24 mouse cellular contexts compared by ENCODE assay signal in genomic region chr6:97265240-97265639, GRCm38 (mm10). TPM values are rescaled to one million over a fixed set of nuclear protein-coding genes. Genes with fewer than 3 reads are reported as not detected.
DNase-seq lines count a peak whose midpoint lies in the region; ATAC-seq lines count a peak whose summit lies in the region.
"Had no signal": no experiment of that assay in that cellular context is flagged by ENCODE, and none has a peak within 500 bp of the region (broad histone marks: within the 10 kb centered on the region; RNA-seq: fewer than 3 reads in every experiment).

No protein-coding gene starts in this region.

- no peaks in the 10 kb centered on the region for H3K9me3 ChIP-seq in midbrain, embryonic 11.5 days (ENCODE audit: control insufficient read depth, low read length)
- no peaks in the 10 kb centered on the region for H3K9me3 ChIP-seq in midbrain, embryonic 10.5 days (replicated peaks)
- H3K9me3 ChIP-seq in heart, embryonic 15.5 days (replicated peaks), result no peaks in the 10 kb centered on the region
- H3K9me3 ChIP-seq: hindbrain, embryonic 10.5 days; limb, embryonic 15.5 days had no signal

- intact Hi-C loops in heart, postnatal 25 days (cut with DNase I), result no loop called here

- H3K27ac ChIP-seq in midbrain, embryonic 11.5 days (ENCODE audit: low read depth, low read length), result no peak overlapping the region
- H3K27ac ChIP-seq in midbrain, embryonic 10.5 days (replicated peaks), result no peak overlapping the region
- peak overlapping the region; percentile 90 for H3K27ac ChIP-seq in heart, embryonic 15.5 days
- H3K27ac ChIP-seq: hindbrain, embryonic 10.5 days; hindbrain, postnatal 0 days; limb, embryonic 15.5 days had no signal

- peak; percentile 97 for DNase-seq in heart, adult 11 months
- DNase-seq in heart, postnatal 25 days (ENCODE audit: low spot score), result no peak
- peak; percentile 79 for DNase-seq in midbrain, embryonic 11.5 days (ENCODE audit: low spot score, missing footprints)
- no peak for DNase-seq in midbrain, embryonic 10.5 days (ENCODE audit: low spot score)
- peak; percentile 52 for DNase-seq in skeletal muscle tissue, adult 2 months (ENCODE audit: low read depth, low spot score)
- no peak for DNase-seq in adipocyte (ENCODE audit: low spot score)
- DNase-seq in right cerebral cortex, postnatal 36 days (ENCODE audit: low spot score in 2 of 2), result no peak
- DNase-seq: adrenal gland, postnatal 36 days; cerebellum, adult 11-12 months; cerebellum, postnatal 14 days; embryo, embryonic 11 days; lung, adult 2 months; retina, postnatal 1 day; right cerebral cortex, postnatal 4 days; thymus, postnatal 14 days had no signal

- no peaks in the 10 kb centered on the region for H3K27me3 ChIP-seq in midbrain, embryonic 11.5 days (ENCODE audit: control insufficient read depth, insufficient read depth, low read length)
- no peaks in the 10 kb centered on the region for H3K27me3 ChIP-seq in midbrain, embryonic 10.5 days (ENCODE audit: low read depth, poor library complexity, severe bottlenecking)
- no peaks in the 10 kb centered on the region for H3K27me3 ChIP-seq in heart, embryonic 15.5 days
- H3K27me3 ChIP-seq: limb, embryonic 15.5 days had no signal

- WGBS in midbrain, embryonic 11.5 days, result 85% methylated on average over 8 of the region's 8 CpGs
- 83% methylated on average over 8 of the region's 8 CpGs for WGBS in midbrain, embryonic 10.5 days
- 41% methylated on average over 8 of the region's 8 CpGs for WGBS in heart, embryonic 15.5 days

- no peaks in the 10 kb centered on the region for H3K36me3 ChIP-seq in midbrain, embryonic 11.5 days (ENCODE audit: control insufficient read depth, insufficient read depth, low read length)
- H3K36me3 ChIP-seq in midbrain, embryonic 10.5 days, result no peaks in the 10 kb centered on the region
- no peaks in the 10 kb centered on the region for H3K36me3 ChIP-seq in heart, embryonic 15.5 days
- H3K36me3 ChIP-seq: hindbrain, embryonic 10.5 days; limb, embryonic 15.5 days had no signal

- ATAC-seq in midbrain, embryonic 11.5 days (ENCODE audit: low FRiP score), result no peak
- ATAC-seq in heart, embryonic 15.5 days (replicated peaks; ENCODE audit: insufficient number of reproducible peaks, insufficient read depth, low FRiP score, low read depth), result peak; percentile 79
- ATAC-seq: forebrain, embryonic 16.5 days; hindbrain, postnatal 0 days had no signal

- H3K4me3 ChIP-seq in midbrain, embryonic 11.5 days (ENCODE audit: low read depth, low read length), result no peak overlapping the region
- no peak overlapping the region for H3K4me3 ChIP-seq in midbrain, embryonic 10.5 days
- H3K4me3 ChIP-seq in heart, embryonic 15.5 days, result no peak overlapping the region
- H3K4me3 ChIP-seq: hindbrain, embryonic 10.5 days; limb, embryonic 15.5 days had no signal

- H3K9ac ChIP-seq in midbrain, embryonic 11.5 days (ENCODE audit: low read length), result no peak overlapping the region
- no peak overlapping the region for H3K9ac ChIP-seq in heart, embryonic 15.5 days
- H3K9ac ChIP-seq: limb, embryonic 15.5 days had no signal

- no peak overlapping the region for H3K4me2 ChIP-seq in midbrain, embryonic 11.5 days
- H3K4me2 ChIP-seq in heart, embryonic 15.5 days, result peak overlapping the region; percentile 30
- H3K4me2 ChIP-seq: limb, embryonic 15.5 days had no signal

- H3K4me1 ChIP-seq in midbrain, embryonic 11.5 days (ENCODE audit: control insufficient read depth, insufficient read depth, low read length), result no peaks in the 10 kb centered on the region
- H3K4me1 ChIP-seq in midbrain, embryonic 10.5 days, result no peaks in the 10 kb centered on the region
- peaks cover 7% of the 10 kb centered on the region for H3K4me1 ChIP-seq in heart, embryonic 15.5 days (replicated peaks)
- H3K4me1 ChIP-seq: hindbrain, embryonic 10.5 days; limb, embryonic 15.5 days had no signal

RNA-seq across cellular contexts. Expression of gene Lmod3, which starts 12.7 kb away (rescaled TPM):
- 10 to 100 TPM; 62.9 to 66.5 TPM for total RNA-seq in heart, postnatal 25 days (2021)
- 0.08 TPM in 1 of 2 replicates, not detected in the other for polyA plus RNA-seq in midbrain, embryonic 11.5 days (2014; fragmentation: Nextera tagmentation; extraction: Ambion mirVana)
- polyA plus RNA-seq in midbrain, embryonic 10.5 days (2016; fragmentation: Nextera tagmentation; extraction: Ambion mirVana), result not detected in 2 replicates
- 16.8 and 24.7 TPM in 2 replicates for polyA plus RNA-seq in heart, embryonic 15.5 days (2015; fragmentation: Nextera tagmentation; extraction: Ambion mirVana)
- total RNA-seq: adrenal gland, postnatal 36 days; layer of hippocampus, adult 18-20 months; layer of hippocampus, postnatal 25 days; left cerebral cortex, postnatal 25 days had no signal
- polyA plus RNA-seq: forebrain, embryonic 16.5 days; hindbrain, embryonic 10.5 days; hindbrain, postnatal 0 days; kidney, embryonic 14.5 days had no signal

RNA-seq across cellular contexts. Expression of gene Arl6ip5, which starts 54.8 kb away (rescaled TPM):
- 100 to 1,000 TPM; 114 to 127 TPM for total RNA-seq in heart, postnatal 25 days (2021)
- 41.4 and 41.8 TPM in 2 replicates for polyA plus RNA-seq in midbrain, embryonic 11.5 days (2014; fragmentation: Nextera tagmentation; extraction: Ambion mirVana)
- polyA plus RNA-seq in midbrain, embryonic 10.5 days (2016; fragmentation: Nextera tagmentation; extraction: Ambion mirVana), result 40.0 and 48.7 TPM in 2 replicates
- 96.8 and 100 TPM in 2 replicates for polyA plus RNA-seq in heart, embryonic 15.5 days (2015; fragmentation: Nextera tagmentation; extraction: Ambion mirVana)

RNA-seq across cellular contexts. Expression of gene Uba3, which starts 59.8 kb away (rescaled TPM):
- 10 to 100 TPM; 63.0 to 64.0 TPM for total RNA-seq in heart, postnatal 25 days (2021)
- polyA plus RNA-seq in midbrain, embryonic 11.5 days (2014; fragmentation: Nextera tagmentation; extraction: Ambion mirVana), result 99.4 and 101 TPM in 2 replicates
- 85.0 and 85.6 TPM in 2 replicates for polyA plus RNA-seq in midbrain, embryonic 10.5 days (2016; fragmentation: Nextera tagmentation; extraction: Ambion mirVana)
- polyA plus RNA-seq in heart, embryonic 15.5 days (2015; fragmentation: Nextera tagmentation; extraction: Ambion mirVana), result 64.0 and 66.2 TPM in 2 replicates

Comparison
In these comparisons a context has a peak if more than half of its experiments do, and no peak if none do; other contexts are left out.
1. DNase-seq: peak in heart, adult 11 months (single experiment), midbrain, embryonic 11.5 days (single experiment) and skeletal muscle tissue, adult 2 months (single experiment); none in heart, postnatal 25 days (single experiment), midbrain, embryonic 10.5 days (single experiment), adipocyte (single experiment) and right cerebral cortex, postnatal 36 days (0 of 2).
2. RNA of gene Lmod3, which starts 12.7 kb away (polyA plus RNA-seq): 16.8 to 24.7 TPM in heart, embryonic 15.5 days; 0.08 TPM in midbrain, embryonic 11.5 days and not detected in midbrain, embryonic 10.5 days; every median in the first group is over 10 times any median in the second.